Mouse (Mus musculus) erythroid progenitor cell, adult 5-6 weeks (primary cell): Measurements from ENCODE around the gene Bcar3. TPM values are rescaled to one million over a fixed set of nuclear protein-coding genes. Genes with fewer than 3 reads are reported as not detected.
"Not testable (repeated sequence)": the region's sequence is repeated elsewhere in the genome, so short reads cannot be mapped to it uniquely, and the experiment has no call there.

Source experiments
- ATAC-seq: replicated peaks from 2 replicates; pipeline ENCODE4 v1.8.0; 2016; ENCODE audit warnings: moderate number of reproducible peaks, mild to moderate bottlenecking, moderate TSS enrichment, inconsistent platforms; ENCODE audit not compliant: poor library complexity, low FRiP score, severe bottlenecking
- total RNA-seq, 2 experiments: library from RNA; stranded (forward) in 1 of 2; stranded (reverse) in 1 of 2; fragments of 150-400 nt in 1 of 2; fragments of 186-747, 209-891 nt in 1 of 2; gene quantifications; 2 replicates each; pipeline versions ENCODE4 v1.2.3 to v1.2.4; 2015 to 2017; ENCODE audit warnings: low replicate concordance in 2 of 2

Bcar3 gene
- total RNA-seq, 2 experiments from 2014 or later = not detected

DNA sequence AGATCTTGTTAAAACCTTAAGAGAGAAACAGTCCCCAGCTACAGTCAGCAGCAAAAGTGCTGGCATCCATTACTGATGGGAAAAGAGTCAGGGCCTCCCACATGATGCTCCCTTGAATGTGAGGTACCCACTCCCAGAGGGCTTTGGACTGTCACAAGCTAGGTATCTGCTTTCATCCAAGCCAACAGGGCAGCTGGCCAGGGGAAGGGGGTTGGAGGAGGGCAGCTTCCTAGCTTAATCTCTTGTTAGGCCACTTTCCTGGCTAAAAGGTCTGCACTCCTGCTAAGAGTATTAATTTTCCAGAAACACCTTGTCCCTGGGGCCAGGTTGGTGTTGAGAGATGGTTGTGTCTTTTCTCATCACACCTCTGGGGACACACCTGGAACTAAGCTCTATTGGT lies 82.1 kb downstream of the Bcar3 start:
- ATAC-seq = no peak

DNA sequence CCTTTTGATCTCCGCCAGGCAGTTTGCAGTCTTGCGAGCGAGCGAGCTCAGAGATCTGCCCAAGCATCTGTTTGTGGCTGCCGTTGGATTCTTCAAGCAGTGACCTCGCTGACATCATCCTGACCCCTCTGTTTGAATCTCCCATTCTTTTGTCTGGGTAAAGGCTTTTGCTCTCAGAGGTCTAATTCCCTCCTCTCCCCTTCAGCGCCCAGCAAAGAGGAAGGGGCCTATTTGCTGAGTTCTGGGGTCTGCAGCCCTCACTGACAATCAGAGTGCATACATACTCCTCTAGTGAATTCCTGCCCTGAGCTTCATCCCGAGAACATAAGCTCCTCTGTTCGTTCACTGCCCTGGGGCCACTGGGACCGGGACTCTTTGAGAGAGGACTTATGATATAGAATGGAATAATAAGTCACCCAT lies 82.5 kb downstream of the Bcar3 start:
- ATAC-seq = no peak

DNA sequence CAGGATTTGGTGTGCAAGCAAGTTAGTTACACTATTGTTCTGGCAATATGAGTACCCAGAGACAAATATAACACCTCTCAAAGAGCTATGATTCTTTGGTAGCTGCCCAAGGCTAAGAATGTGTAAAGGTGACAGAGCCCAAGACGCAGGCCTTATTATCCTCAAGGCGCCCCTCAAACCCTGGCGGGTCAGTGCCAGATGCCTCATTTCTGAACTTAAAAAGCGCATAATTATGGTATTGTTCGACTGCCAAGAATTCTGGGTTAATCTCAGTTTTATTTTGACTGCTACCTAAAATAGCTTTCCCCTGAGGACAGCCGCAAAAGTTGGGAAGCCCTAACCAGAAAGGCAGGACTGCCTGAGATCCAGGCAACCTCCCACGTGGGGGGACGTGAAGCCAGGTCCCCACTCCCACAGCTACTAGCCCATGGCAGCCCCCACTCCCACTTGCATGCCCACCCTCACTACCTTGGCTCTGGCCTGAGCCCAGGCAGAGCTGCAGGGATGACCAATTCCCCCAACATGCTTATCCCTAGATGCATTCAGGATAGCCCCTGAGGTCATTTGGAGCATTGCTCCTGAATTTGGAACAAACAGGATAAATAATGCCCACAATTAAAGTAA lies 83.0 kb downstream of the Bcar3 start:
- no peak for ATAC-seq

GRCm38 (mm10) chr3:122378634-122379033 lies 84.7 kb downstream of the Bcar3 start:
- ATAC-seq = no peak

- ATAC-seq = no peak
Observed at GRCm38 (mm10) chr3:122380776-122381175, 86.8 kb downstream of the Bcar3 start.

- ATAC-seq = no peak
Observed at GRCm38 (mm10) chr3:122381591-122381990, 87.7 kb downstream of the Bcar3 start.

DNA sequence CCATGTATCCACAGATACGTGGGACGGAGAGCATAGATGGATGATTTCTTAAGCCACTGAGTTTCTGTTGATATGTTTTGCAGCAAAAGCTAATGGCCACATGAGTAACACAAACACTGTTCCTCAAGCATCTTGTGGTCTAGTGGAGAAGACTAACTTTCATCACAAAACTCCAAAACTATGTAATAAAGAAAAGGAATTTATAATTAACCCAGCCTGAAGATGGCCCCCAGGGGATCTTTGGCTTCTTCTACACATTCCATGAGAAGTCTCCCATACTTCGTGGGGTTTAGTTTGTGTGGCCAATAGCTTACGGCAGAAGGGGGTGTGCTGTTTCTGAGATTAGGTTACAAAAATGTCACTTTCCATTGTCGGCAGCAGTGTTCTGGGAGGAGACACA lies 92.5 kb downstream of the Bcar3 start:
- ATAC-seq = no peak

- ATAC-seq = no peak
Observed at GRCm38 (mm10) chr3:122387771-122388170, 93.8 kb downstream of the Bcar3 start.

- ATAC-seq = no peak
Observed at GRCm38 (mm10) chr3:122389972-122390371, 96.0 kb downstream of the Bcar3 start.

DNA sequence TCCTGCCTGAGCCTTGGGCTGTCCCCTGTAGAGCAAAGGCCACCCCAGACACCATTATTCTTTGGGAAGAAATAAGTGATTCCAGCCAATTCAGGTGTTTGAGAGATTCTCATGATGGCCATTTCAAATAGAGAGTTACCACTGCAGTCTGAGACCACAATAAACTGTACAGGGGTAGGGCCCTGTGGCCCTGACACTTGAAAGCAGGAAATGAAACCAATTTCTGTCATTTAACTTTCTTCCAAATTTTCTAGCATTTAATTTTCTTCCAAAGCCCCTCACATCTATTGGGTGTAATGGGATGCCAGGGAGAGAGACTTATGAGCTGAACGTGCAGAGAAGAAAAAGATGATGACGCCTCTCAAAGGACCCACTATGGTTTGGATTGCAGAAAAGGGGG lies 97.2 kb downstream of the Bcar3 start:
- ATAC-seq = no peak

- ATAC-seq = no peak
Observed at GRCm38 (mm10) chr3:122391816-122392215, 97.9 kb downstream of the Bcar3 start.

GRCm38 (mm10) chr3:122393411-122393810 lies 99.5 kb downstream of the Bcar3 start:
- ATAC-seq = not testable (repeated sequence)

- ATAC-seq = no peak
Observed at GRCm38 (mm10) chr3:122393836-122394374, 100.0 kb downstream of the Bcar3 start.

DNA sequence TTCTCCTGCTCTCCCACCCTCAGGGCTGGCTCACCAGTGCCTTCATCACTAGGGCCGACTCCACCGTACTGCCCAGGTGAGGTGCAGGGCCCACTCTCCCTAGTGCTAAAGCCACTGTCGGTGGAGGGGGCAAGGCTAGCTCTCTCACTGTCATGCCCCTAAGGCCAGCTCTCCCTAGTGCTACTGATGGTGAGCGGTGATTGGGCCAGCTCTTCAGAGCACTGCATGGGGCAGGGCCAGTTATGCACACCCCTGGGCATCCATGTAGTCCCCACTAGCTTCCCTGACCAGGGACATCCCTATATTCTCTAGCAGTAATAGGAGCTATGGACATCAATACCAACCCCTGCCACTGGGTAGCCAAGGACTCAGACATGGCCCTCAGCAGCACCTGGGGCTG lies 103.0 kb downstream of the Bcar3 start:
- ATAC-seq = no peak

GRCm38 (mm10) chr3:122397401-122397800 lies 103.5 kb downstream of the Bcar3 start:
- ATAC-seq = no peak

DNA sequence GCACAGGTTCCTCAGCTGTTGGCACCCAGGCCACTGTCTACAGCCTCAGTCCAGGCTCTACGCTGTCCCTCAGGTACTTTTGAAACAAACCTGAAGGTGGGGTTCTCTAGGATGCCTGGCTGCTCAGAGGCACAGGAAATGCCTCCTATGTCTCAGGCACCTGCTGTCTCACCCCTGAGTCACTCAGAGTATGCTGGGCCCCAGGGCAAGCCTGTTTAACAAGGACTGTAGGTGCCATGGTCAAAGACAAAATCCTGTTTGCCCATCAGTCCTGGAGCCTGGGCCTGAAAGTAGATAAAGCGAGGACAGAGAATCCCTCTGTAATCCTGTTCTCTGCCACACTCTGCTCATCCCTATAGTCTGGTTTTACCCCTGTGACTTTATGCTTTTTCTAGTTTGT lies 107.1 kb downstream of the Bcar3 start:
- no peak for ATAC-seq

DNA sequence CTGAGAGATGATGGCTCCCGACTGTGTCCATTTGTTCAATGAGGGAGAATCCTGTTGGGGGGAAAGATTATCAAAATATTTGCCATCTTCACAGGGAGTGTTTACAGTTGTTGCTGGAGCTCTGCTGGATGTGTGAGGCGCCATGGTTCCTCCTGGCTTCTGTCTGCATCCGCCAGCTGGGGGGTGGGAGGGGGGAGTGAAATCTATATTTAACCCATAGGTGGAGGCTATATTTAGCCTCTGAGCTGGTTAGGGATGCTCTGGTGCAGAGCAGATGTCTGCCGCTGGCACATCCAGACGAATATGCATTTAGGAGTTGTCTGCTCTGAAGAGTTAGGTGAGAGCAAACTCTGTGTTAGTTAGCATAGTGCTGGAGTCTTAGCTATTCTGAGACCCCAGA lies 108.2 kb downstream of the Bcar3 start:
- ATAC-seq = no peak

DNA sequence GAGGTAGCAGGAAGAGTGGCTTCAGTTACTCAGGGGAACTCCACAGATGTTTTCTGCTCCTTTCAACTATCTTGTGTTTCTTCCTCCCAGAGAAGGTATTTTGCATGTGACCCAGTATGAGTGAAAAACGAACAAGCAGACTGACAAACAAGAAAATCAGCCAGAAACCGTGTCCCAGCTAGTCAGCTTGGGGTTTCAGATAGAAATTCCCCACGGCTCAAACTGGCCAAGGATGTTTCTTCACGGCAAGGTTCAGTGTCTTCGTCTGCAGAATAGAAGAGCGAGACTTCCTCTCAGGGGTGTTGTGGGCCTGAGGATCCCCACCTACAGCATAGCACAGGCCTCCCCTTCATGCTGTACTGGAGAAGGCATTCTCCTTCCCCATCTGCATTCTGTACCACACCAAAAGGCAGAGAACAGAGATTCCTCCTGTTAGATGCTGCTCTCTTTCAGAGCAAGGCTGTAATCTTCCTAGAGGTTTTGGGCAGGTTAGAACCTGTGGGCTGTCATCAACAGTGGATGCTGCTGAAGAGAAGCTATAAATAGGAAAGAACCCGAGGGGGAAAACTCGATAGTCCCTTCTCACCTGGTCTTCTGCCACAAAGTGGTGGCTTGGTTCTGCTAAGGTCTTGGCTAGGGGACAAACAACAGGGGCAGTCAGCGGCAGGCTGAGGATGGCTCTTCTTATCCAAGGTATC lies 110.1 kb downstream of the Bcar3 start:
- ATAC-seq = no peak

- ATAC-seq = no peak
Observed at GRCm38 (mm10) chr3:122405203-122405956, 111.4 kb downstream of the Bcar3 start.

GRCm38 (mm10) chr3:122406416-122406815 lies 112.5 kb downstream of the Bcar3 start:
- ATAC-seq = no peak

DNA sequence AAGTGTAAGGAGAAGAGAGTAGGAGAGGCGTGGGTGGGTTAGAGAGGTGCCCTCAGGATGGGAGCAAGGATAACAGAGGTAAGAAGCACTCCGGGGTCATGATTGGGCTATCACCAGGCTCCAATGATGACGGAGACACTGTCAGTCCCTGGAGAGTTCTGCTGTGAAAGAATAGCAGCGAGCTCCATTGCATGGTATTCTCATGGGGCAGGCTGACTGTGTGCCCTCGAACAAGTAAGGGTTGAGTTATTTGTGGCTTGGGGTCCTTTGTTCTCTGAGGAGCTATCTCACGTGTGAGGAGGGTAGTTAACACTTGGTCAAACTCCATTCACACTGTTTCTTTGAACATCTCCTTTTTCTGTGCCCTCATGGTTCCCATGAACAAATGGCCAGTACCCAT lies 113.8 kb downstream of the Bcar3 start:
- ATAC-seq = no peak
